Mouse (Mus musculus): Measurements from ENCODE around the gene Emc3.

DNA sequence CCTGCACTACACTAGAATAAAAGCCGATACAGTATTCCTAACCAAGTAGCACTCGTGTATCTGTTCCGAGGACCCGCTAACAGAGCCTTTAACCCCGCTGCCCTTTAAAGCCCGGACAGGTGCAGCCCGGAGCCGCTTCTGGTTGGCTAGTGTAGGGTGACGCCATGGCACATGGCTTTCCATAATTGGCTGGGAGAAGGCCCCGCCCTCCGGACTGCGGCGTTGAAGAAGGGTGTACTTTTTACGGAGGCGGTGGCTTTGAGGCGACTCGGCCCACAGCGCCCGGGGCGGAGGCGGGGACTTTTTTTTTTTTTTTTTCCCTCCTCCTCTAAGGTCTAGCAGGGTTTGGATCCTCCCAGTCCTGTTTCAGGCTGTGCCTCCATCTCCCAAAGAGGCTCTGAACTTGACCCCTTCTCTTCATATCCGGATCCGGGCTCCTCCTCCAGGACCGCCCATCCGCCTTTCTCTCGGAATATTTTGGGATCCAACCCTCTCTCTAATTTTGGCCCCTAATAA, 48.3 kb downstream of the Emc3 start, which contains the start of gene Creld1:
- TF ChIP-seq JUN (IDR thresholded peaks at IDR 0.05; ENCODE audit: insufficient read depth, low read depth, low read length) (no peak), POLR2A (IDR thresholded peaks at IDR 0.05; ENCODE audit: low read depth, low read length) (peak; percentile 94), EP300 (IDR thresholded peaks at IDR 0.05; ENCODE audit: low read length) (no peak; the same call in 1 of the 2 replicates), CTCF (conservative IDR thresholded peaks at IDR 0.05 in 1 of 2, IDR thresholded peaks at IDR 0.05 in 1 of 2; ENCODE audit: low read depth in 2 of 2, low read length in 2 of 2) (no peak), ZKSCAN1 (IDR thresholded peaks at IDR 0.05; ENCODE audit: borderline replicate concordance, low read depth, low read length) (no peak), ZC3H11A (IDR thresholded peaks at IDR 0.05; ENCODE audit: low read depth, low read length) (no peak), USF2 (conservative IDR thresholded peaks at IDR 0.05; ENCODE audit: low read depth, low read length) (no peak), ZMIZ1 (IDR thresholded peaks at IDR 0.05; ENCODE audit: low read depth, low read length) (peak; percentile 52; the same call in 1 of the 2 replicates), USF1 (IDR thresholded peaks at IDR 0.05; ENCODE audit: low read depth, low read length) (no peak; the same call in 1 of the 2 replicates), GABPA (IDR thresholded peaks at IDR 0.05; ENCODE audit: insufficient replicate concordance, low read depth, low read length) (no peak), E2F4 (IDR thresholded peaks at IDR 0.05; ENCODE audit: insufficient replicate concordance, low read depth, low read length) (no peak), TCF12 (IDR thresholded peaks at IDR 0.05; ENCODE audit: low read depth, low read length) (0 out of 2 replicates have a peak, but pooled peaks have one; percentile 37), IRF4 (IDR thresholded peaks at IDR 0.05; ENCODE audit: low read depth, low read length) (no peak)
